Comparison of ENCODE assay signal across 12 mouse cellular contexts in genomic region chr8:96256294-96256693, GRCm38 (mm10).
A peak's percentile ranks its signal among the peaks of the same experiment; 100 is the strongest.
DNase-seq lines count a peak whose midpoint lies in the region; ATAC-seq lines count a peak whose summit lies in the region.
"Had no signal": no experiment of that assay in that cellular context is flagged by ENCODE, and none has a peak within 500 bp of the region (broad histone marks: within the 10 kb centered on the region; RNA-seq: fewer than 3 reads in every experiment).

No protein-coding gene starts in this region.

- H3K36me3 ChIP-seq in liver, embryonic 12.5 days = no peaks in the 10 kb centered on the region
- H3K36me3 ChIP-seq: embryonic facial prominence, embryonic 15.5 days; intestine, embryonic 15.5 days had no signal

- H3K27ac ChIP-seq in liver, embryonic 12.5 days = no peak overlapping the region
- H3K27ac ChIP-seq: embryonic facial prominence, embryonic 15.5 days; intestine, embryonic 15.5 days had no signal

- H3K9ac ChIP-seq in liver, embryonic 12.5 days = no peak overlapping the region
- H3K9ac ChIP-seq: embryonic facial prominence, embryonic 15.5 days; intestine, embryonic 15.5 days had no signal

- H3K4me2 ChIP-seq in liver, embryonic 12.5 days = no peak overlapping the region
- H3K4me2 ChIP-seq: embryonic facial prominence, embryonic 15.5 days; intestine, embryonic 15.5 days had no signal

- DNase-seq in right cerebral cortex, adult 18-20 months = peak; percentile 57
- no peak for DNase-seq in right cerebral cortex, postnatal 14 days
- peak; percentile 3 to 15 for DNase-seq in frontal cortex, postnatal 14 days (ENCODE audit: low spot score in 2 of 2)
- peak; percentile 46 to 87 for DNase-seq in left cerebral cortex, postnatal 25 days (ENCODE audit: low spot score in 2 of 2)
- no peak for DNase-seq in thymus, postnatal 14 days
- DNase-seq in cerebellum, postnatal 14 days = no peak
- DNase-seq: cerebellum, postnatal 36 days; gastrocnemius, postnatal 10 days; thymus, postnatal 36 days had no signal

- WGBS in liver, embryonic 12.5 days (ENCODE audit: insufficient replicate concordance) = 66% methylated on average over 5 of the region's 5 CpGs

- no peaks in the 10 kb centered on the region for H3K27me3 ChIP-seq in liver, embryonic 12.5 days (replicated peaks)
- H3K27me3 ChIP-seq: embryonic facial prominence, embryonic 15.5 days; intestine, embryonic 15.5 days had no signal

- H3K4me3 ChIP-seq in liver, embryonic 12.5 days = no peak overlapping the region
- H3K4me3 ChIP-seq: embryonic facial prominence, embryonic 15.5 days; intestine, embryonic 15.5 days had no signal

- H3K9me3 ChIP-seq in liver, embryonic 12.5 days (replicated peaks) = no peaks in the 10 kb centered on the region
- H3K9me3 ChIP-seq: embryonic facial prominence, embryonic 15.5 days; intestine, embryonic 15.5 days had no signal

- H3K4me1 ChIP-seq in liver, embryonic 12.5 days = no peaks in the 10 kb centered on the region
- H3K4me1 ChIP-seq: embryonic facial prominence, embryonic 15.5 days; intestine, embryonic 15.5 days had no signal

- intact Hi-C loops in left cerebral cortex, postnatal 25 days (cut with DNase I) = loop anchor here (5.0 kb wide), 1 partner anchor 104 kb away; no protein-coding TSS in a partner anchor

- no peak for ATAC-seq in liver, embryonic 12.5 days
- ATAC-seq: intestine, embryonic 15.5 days had no signal

Comparison
In these comparisons a context has a peak if more than half of its experiments do, and no peak if none do; other contexts are left out.
1. DNase-seq: peak in right cerebral cortex, adult 18-20 months (single experiment), frontal cortex, postnatal 14 days (2 of 2) and left cerebral cortex, postnatal 25 days (2 of 2); none in right cerebral cortex, postnatal 14 days (single experiment), thymus, postnatal 14 days (single experiment) and cerebellum, postnatal 14 days (0 of 2).